Mouse (Mus musculus) large intestine, adult 2 months (tissue): ENCODE results near the gene Cyp4x1. TPM values are rescaled to one million over a fixed set of nuclear protein-coding genes. Genes with fewer than 3 reads are reported as not detected.

ENCODE experiments used
- DNase-seq: peaks from one replicate; pipeline ENCODE4 v3.0.0-alpha.2; 2012; ENCODE audit warnings: low read depth, low spot score
- WGBS: fragments of 180-500 bp; shearing (Covaris S2); methylation state at CpG from one replicate; pipeline ENCODE4 v1.1.7; 2018; 5-methylcytosine and 5-hydroxymethylcytosine counted together
- polyA plus RNA-seq: library from polyadenylated mRNA; depleted of rRNA; stranded (reverse); fragments of >200 nt; gene quantifications from 2 replicates; pipeline ENCODE4 v1.2.3, GENCODE M21; 2012; rRNA removed

The Cyp4x1 gene
- polyA plus RNA-seq, 1 experiment, result 0.11 TPM

DNA sequence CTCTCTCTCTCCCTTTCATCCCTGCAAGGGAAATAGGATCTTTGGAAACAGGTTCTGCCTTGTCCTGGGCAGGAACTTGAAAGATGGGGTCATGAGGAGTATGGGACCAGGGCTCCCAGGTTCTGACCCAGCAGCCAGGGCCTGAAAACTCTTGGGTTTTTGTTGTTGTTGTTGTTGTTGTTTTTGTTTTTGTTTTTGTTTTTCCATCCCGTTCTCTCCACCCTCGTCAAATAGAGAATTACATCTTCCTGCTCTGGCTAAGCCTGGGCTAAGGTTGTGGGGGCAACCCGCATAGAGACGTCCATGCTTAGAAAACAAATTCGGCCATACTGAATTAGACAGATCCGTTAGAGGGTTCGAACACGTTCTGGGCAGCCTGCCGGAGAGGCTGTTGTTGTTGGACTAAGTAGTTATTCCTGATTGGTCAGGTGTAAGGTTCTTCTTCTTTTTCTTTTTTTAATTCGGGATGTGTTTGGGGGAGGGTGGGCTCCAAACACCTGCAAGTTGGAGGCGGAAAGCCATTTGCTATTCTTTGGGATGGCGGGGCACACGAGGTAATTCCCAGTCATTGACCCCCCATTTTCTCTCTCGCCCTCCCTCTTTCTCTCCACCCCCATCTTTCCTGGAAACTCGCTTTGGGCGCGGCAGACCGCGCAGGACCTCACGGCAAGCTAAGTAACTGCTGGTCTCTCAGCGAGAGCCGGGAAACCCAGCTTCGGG is 75.0 kb downstream of the Cyp4x1 start:
- DNase-seq, result no peak
- WGBS, result 14% methylated on average over 23 of the region's 23 CpGs

DNA sequence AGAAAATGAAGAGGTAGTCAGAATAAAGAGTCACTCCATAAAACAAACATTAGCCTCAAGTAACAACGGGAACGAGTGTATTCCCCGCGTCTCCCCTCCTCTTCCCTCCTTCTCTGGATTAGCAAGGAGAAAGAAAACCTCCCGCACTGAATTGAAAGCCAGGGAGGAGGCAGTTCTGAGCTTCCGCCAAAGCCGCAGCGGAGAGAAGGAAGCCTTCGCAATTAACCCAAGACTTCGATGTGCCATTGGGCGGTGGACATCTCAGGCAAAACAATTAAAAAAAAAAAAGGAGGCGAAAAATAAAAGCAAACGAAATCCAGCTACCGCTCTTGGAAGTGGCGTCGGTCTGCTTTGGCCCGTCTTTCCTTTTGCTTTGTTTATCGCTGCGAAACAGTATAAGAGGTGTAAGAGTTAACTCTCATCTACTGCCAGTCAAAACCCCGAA is 75.7 kb downstream of the Cyp4x1 start:
- 4% methylated on average over 20 of the region's 20 CpGs for WGBS
- DNase-seq, result no peak

DNA sequence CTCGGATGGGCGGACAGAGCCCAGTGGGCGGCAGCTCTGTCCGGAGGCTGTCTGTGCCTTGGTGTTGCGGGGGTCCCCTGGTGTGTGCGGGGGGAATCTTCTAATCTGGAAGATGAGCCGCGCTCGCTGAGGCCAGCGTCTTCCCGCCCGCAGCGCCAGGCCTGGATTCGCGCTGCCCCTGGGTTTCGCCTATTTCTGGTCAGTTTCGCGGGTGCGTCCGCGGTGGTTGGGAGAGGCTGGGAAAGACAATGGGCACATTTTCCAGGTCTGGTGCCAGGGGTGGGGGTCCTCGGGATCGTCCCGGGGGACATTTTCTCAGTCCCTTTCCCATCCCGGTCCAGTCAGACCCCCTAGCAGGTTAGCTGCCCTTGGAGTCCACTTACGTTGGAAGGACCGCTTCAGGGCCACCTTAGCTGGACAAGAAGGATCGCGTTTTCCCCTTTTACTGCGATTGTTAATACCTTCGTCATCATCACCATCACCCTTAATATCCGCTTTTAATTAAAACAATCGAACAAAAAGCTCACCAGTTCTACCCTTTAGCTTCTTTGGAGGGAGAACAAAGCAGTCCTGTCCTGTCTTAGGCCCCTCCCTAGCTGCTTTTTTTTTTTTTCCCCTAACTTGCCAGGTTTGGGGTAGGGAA is 76.3 kb downstream of the Cyp4x1 start:
- no peak for DNase-seq

DNA sequence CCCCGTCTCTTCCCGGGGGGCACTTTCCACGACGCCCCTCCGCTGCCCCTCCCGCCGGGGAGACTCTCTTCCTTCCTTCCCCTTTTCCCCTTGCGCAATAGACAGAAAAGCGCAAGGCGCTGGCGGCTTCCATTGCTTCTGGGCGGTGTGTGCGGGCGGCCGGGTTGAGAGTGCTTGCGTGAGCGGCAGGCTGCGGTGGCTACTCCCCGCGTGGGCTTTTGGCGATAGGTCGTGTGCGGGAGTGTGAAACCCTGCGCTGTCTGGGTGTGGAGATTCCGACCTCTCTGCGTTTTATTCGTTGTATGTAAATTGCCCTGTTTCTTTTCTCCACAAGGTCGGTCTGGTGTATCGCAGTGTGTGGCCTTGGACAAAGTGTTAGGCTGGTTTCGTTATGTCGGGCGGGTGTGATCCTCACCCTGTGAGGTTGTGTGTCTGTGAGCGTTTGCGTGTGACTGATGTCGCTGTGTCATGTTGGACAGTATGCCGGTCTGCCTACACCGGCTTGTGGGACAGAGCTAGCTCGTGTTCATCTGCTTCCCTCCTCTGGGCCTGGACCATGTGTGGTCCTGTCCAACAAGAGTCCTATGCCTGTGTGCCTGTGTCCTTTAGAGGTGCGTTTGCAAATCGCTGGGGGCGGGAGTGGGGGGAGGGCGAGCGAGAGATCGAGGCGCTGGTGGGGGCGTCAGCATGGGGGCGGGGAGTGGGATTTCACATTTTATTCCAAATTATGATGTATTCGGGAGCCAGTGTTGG is 77.0 kb downstream of the Cyp4x1 start:
- 2% methylated on average over 48 of the region's 48 CpGs for WGBS
- DNase-seq, result no peak

More for the DNA sequence above, 76.3 kb downstream of the Cyp4x1 start:
- 5% methylated on average over 33 of the region's 33 CpGs for WGBS

DNA sequence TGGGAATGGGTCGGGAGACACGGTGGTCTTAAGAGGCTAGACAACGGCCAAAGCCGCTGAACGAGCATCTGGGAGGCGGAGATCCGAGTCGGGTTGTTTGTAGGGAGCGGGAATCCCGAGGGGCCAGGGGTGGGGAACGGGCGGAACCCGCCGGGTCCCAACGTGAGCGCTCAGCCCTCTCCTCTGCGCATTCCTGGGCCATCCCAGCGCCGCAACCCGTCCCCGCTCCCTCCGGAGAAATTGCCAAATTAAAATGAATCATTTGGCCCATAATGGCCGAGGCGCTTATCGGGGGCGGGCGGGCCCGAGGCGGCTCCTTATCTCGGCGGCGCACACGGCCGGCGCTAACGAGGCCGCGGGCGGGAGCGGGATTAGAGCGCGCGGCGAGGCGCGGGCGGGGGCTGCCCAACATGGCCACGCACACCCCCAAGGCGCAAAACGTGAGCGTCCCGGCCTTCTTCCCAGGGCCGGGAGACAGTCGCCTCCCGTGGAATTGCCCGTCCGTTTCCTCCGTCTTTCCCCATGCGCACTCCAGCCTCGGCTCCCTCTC is 77.6 kb downstream of the Cyp4x1 start, which contains the start of gene Tal1:
Tal1 (plus strand) TSS at position 56 of the 550 bp plus-strand sequence.
- 3% methylated on average over 60 of the region's 60 CpGs for WGBS

More for the DNA sequence above, 77.6 kb downstream of the Cyp4x1 start, which contains the start of gene Tal1:
- no peak for DNase-seq

Other genes with a start within 250 kb of the Cyp4x1 start
- 0.07 and 0.10 TPM in 2 replicates for gene Foxd2, start 225.4 kb downstream of the Cyp4x1 start, polyA plus RNA-seq
- gene Foxe3, start 208.3 kb downstream of the Cyp4x1 start, polyA plus RNA-seq, result not detected in 2 replicates
- gene Cmpk1, start 147.0 kb downstream of the Cyp4x1 start, polyA plus RNA-seq, result 34.7 and 40.7 TPM in 2 replicates
- 2.2 and 3.7 TPM in 2 replicates for gene Stil, start 134.1 kb downstream of the Cyp4x1 start, polyA plus RNA-seq
- 0.33 and 0.81 TPM in 2 replicates for gene Tal1, start 77.9 kb downstream of the Cyp4x1 start, polyA plus RNA-seq
- gene Pdzk1ip1, start 45.6 kb downstream of the Cyp4x1 start, polyA plus RNA-seq, result 11.5 and 31.3 TPM in 2 replicates
- 0.10 TPM in 1 of 2 replicates, not detected in the other for gene Cyp4a29, start 107.8 kb upstream of the Cyp4x1 start, polyA plus RNA-seq
- not detected in 2 replicates for gene Cyp4a12a, start 164.8 kb upstream of the Cyp4x1 start, polyA plus RNA-seq